Mouse (Mus musculus) layer of hippocampus, adult 9-11 months (tissue): ENCODE results near the gene Wwtr1.

Experiments
- DNase-seq: peaks from one replicate; pipeline ENCODE4 v3.0.0; 2022

The Wwtr1 gene

DNA sequence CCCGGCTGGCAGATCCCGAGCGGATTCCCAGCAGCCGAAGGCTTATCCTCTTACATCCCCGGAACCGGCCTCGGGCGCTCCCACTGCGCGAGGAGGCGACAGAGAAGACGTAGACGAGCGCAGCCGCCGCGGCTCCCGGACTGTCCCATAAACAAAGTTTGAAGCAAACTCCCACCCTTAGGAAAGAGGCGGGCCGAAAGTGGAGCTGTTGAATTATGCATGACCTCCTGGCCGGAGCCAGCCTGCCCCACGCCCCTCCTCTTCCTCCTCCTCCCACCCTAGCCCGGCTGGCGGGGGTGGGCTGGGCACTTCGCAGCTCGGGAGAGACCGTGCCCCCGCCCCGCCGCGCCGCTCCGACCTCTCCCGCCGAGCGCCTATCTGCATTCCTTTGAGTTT is at the start of gene Wwtr1:
TSS of gene Wwtr1 (minus strand) at position 251 of the 396 bp plus-strand sequence.
- peak; percentile 44 for DNase-seq

DNA sequence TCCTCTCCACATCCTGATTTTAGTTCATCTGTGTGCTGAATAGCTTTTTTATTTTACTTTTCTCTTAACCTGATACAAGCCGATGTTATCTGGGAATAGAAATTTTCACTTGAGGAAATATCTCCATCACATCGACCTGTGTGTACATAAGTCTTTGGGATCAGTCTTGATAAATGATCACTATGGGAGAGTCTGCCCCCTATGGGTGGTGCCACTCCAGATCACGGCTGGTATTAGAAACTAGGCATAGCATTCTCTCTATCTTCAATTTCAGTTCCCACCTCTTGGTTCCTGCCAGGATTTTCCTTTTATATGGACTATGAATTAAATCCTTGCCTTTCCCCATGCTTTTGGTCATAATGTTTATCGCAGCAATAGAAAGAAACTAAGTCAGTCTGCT is 44.0 kb upstream of the Wwtr1 start:
- no peak for DNase-seq

DNA sequence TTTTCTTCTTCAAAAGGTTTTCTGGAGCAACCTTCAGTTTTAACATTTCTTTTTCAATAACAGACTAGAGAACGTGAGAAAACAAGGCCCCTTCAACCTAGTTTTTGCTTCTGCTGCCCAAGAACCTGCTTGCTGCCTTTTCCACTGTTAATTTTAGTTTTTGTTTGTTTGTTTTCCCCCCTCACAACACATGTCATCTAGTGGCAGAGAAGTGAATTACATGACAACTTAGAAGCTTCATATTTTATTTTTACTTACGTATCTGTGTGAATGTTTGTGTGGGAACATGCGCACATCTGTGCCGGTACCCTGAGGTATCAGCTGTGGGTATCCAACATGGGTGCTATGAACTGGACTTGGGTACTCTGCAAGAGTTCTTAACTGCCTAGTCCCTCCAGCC is 39.9 kb upstream of the Wwtr1 start:
- no peak for DNase-seq

DNA sequence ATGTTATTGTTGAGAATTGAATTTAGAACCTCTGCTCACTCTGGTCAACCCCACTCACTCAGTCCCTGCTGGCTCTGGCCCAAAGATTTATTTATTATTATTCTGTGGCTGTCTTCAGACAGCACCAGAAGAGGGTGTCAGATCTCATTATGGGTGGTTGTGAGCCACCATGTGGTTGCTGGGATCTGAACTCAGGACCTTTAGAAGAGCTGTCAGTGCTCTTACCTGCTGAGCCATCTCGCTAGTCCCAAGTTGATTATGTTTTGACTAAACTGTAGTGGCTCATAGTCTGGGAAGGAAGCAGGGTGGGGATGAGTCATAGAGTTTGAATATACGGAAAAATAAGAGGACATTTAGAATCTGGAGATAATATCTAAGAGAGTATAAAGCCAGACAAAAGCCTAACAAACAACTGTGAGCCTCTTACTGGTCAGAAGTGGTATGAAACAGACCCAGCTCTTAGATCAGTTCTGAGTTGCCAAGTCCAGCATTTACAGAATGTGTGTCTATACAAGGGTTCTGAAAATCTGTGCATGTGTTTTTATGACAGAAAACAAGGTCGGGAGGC is 36.8 kb upstream of the Wwtr1 start:
- no peak for DNase-seq

DNA sequence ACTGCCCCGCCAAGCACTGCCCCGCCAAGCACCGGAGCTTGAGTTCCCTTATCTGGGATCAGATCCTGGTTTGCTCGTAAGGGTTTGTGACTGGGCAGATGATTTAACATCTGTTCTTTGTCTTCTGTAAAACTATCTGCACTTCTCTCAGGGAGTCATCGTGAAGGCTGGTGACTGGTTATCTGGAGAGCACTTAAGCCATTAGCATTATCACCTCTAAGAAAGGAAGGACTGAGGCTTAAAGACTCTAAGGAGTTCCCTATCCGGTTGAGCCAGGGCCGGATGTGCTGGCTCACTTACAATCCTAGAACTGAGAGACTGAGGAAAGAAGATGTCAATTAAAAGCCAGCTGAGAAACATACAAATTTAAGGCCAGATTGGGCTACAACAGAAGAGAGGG is 36.1 kb upstream of the Wwtr1 start:
- DNase-seq = no peak

DNA sequence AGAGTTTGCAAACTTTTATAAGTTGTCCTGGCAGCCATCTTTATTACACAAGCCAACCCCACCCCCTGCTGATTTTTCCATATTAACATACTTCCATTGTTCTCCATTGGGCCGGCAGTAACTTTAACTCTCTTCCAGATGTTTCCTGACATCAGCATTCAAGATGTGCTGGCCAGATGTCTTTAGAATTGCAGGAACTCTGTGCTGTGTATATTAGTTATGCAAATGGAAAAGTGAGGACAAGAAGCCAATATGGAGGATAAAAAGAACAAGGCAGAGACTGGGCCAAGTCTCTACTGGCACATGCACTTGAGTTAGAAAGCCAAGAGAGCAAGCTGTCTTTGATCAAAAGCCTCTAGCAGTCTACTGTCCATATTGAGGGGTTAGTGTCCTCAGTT is 28.9 kb upstream of the Wwtr1 start:
- no peak for DNase-seq

DNA sequence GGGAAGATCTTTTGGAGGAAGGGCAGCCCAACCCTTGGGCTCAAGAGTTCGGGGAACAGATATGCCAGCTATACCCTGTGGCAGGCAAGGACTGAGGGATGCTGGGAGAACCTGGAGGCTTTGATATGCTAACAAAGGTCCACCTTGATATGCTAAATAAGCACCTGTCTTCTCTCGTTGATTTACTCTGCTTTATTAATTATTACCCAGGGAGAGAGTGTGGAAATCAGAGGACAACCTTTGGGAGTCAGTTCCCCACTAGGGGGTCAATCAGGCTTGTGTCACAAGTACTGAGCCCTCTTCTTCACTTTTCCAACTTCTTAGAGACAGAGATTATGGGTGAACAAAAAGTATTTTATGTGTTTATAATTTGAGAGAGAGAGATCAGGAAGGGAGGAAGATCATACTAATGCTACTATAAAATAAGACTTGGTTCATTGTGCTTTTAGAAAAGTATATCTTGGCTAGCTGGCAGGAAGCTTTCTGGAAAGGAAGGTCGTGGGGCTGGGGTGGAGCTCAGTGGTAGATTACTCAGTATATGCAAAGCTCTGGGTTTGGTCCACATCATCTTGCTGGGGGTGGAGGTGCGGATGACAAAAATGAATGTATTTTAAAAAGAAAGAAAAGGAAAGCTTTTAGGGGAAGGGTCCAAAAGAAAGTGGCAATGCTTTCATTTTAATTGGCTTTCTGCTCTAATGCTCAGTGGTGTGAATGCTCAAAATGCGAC is 28.3 kb upstream of the Wwtr1 start:
- DNase-seq = no peak

DNA sequence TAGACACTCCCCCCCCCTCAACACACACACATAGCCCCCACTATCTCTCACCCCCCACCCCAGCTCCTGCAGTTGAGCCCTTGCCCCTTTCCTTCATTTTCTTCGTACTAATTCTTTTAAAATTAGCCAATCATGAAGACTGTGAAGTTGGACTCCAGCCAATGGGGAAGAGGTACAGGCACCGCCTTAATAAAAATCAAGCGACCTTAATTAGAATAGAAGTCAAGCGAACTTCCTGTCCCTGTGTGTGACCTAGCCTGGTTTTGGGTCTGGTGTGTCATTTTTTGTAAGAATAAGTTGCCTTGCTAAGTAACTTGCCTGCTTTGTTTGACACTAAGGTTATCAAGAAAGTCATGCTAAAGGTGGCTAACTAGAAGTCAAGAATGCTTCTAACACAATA is 26.9 kb upstream of the Wwtr1 start:
- DNase-seq = no peak

DNA sequence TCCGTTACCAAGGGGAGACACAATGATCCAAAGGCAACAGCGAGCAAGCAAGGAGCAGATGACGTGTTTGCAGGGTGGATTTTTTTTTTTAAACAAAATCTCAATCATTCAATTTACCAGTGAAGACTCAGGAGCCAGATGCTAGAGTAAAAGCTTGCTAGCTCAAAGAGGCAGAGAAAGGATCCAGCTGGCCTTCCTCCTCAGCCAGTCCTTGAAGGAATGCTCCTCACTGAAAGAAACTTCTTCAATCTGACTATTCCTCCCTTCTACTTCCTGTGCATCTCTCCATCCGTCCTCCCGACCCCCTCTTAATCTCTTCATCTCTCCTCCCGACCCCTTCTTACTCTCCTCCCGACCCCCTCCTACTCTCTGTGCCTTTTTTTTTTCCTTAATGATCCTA is 20.9 kb upstream of the Wwtr1 start:
- no peak for DNase-seq

DNA sequence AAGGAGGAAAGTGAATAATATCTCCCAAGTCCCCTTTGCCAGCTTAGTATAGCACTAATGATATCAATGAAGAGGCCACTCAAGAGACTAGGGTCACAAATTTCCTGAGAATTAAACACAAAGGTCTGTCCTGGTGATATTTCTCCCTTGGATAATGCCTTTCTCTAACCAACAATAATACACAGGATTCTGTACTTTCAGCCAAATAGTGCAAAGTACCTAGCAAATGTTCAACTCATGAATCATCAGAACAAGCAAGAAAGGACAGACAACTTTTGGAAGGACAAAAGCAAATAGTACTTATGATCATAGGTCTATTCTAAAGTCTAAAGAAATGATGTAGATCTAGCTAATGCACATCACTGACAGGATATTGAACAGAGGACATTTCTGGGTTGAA is 19.8 kb upstream of the Wwtr1 start:
- no peak for DNase-seq

DNA sequence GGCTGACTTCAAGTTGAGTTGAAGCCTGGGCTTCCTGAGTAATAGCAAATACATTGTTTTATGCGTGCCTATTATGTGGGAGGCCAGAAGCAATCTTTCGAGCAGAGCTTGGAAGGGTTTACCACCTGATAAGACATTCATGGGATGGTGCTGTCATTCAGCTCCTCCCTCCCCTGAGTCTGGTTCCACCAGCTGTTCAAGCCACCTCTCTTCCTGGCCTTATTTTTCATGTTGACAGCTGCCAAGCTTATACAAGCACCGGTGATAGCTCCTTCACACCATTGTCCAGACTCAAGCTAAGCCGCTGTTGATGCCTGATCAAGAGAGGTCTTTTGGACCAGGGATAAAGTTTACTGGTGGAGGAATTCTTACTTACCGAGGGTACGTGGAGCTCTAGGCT is 10.3 kb upstream of the Wwtr1 start:
- DNase-seq = no peak

DNA sequence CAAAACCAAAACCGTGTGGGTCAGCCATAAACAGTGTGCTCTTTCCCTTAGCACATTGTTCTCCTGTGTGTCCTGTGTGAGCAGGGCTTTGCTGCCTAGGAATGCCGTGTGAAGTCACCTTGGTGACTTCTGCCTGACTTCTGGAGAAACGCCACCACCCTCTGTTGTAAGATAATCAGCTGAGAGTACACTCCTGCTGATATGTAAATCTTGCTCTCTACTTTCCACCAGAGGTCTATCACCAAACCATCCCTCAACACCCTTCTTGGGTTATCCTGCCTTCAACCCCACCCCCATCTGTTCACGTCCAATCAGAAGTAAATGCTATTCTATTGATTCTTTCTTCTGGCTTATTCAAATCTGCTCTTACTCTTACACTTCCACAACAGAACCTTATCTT is 7.8 kb upstream of the Wwtr1 start:
- no peak for DNase-seq

DNA sequence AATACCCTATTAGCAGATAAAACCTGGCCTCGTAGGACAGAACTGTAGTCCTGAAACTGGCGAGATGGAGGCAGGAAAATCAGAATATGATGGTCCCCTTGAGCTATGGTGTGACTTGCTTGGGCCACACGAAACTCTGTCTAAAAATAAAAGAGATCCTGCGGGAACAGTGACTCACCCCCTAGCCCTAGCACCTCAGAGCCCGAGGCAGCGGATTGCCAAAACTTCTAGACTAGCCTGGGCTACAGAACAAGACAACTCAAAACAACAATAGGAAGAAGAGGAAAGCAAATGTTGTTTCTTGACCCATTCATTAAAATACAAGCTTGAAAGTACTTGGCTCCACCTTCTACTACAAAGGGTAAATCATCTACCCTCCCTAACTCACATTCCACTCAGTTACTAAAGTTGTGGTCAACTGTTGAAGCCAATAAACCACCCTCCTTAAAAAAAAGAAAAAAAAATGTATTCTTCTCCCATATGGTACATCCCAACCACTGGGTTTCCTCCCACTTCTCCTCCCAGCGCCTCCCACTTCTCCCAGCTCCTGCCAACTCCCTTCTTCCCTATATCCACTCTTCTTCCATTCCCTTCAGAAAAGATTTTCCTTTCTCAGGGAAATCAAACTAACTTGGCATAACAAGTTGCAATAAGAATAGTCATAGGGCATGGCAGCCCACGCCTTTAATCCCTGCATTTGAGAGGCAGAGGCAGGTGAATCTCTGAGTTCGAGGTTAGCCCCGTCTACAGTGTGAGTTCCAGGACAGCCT is 4.9 kb upstream of the Wwtr1 start:
- no peak for DNase-seq

DNA sequence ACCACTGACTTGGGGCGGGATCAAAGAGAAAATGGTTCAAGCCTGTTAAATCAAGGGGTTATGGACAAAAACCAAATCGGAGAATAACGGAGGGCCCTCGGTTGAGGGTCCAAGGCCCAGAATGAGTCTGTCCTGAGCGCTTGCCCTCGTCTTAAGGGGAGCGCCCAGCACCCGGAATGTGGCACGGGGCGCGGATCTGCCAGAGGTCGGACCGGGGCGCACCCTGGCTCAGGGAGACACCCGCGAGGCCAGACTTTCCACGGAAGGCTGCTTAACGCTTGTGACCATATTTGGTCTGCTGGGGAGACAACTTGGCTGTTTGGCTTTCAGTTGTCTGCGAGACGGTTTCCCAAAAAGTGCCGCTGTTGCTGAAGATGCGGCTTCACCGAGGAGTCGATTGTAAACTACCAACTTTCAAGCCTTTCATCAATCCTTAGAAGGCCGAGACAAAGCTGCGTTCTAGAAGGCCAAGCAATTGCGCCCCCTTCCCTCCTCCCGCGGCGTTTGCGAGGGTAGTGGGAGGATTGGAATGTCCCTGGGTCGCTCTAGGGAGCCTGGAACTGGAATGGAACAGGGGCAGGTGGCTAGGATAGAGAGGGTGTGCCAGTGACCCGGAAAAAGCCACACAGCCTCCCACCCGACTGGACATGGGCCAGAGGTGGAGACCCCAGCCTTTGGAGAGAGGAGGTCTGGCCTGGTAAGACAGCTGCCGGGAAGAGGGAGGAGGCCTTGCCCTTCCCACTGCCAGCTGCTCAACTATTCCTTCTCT is 530 bp upstream of the Wwtr1 start:
- no peak for DNase-seq

DNA sequence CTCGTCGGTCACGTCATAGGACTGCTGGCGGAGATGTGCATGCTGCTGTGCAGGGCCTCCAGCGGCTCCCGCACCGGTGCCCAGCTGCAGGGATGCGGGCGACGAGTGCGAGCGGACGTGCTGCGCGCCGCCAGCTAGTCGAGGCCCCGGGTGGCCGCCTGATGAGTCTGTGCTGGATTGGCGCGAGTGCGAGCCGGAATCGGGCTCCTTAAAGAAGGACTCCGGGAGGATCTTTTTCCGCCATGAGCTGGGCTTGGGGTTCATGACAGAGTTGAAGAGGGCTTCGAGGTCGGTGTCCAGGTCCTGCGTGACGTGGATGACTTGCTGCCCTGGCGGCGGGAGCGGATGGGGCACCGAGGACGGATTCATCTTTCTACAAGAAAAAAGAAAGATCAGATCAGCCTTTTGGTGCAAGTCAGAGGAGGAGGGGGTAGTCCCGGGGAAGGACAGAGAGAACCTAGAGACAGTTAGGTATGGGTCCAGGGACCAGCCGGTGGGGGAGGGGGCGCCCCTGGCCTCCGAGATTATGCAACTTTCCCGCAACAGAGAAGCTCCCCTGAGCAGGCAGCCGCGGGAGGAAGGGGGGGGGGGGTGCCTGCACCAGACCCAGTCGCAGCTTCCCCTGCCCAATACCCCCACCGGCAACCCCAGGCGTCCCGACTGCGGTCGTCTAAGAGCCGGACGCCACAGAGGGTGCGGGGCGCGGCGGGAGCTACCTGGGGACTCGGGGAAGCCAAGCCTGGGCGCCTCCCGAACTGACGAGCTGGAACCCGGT is 638 bp downstream of the Wwtr1 start:
- no peak for DNase-seq

DNA sequence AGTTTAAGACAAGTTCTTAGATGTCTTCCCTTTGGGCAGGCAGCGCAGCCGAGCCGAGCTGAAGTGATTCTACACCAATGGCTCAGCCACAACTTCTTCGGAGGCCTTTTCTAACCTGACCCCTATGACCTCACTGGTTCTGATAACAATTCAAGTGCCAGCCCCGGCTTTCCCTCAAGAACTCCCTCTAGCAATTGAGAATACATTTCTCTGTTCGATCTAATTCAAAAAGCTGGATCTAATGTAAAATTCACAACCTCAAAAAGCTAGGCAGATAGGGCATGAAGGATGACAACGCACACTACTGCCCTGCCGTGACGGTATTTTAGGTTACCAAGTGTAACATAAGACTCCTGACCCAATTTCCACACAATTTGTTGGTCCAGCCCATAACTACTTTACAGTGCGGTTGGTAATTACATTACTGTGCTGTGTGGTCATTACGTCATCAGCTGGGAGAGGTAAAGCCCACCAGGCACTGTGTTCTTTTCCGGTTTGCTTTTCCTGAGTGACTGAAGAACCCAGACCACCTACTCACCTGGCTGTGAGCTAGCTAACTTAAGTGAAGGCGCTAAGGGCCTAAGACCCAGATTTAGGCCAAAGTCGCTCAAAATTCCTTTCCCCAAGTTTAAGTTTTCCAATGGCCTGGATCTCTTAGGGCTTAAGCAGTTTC is 1.7 kb downstream of the Wwtr1 start:
- no peak for DNase-seq

DNA sequence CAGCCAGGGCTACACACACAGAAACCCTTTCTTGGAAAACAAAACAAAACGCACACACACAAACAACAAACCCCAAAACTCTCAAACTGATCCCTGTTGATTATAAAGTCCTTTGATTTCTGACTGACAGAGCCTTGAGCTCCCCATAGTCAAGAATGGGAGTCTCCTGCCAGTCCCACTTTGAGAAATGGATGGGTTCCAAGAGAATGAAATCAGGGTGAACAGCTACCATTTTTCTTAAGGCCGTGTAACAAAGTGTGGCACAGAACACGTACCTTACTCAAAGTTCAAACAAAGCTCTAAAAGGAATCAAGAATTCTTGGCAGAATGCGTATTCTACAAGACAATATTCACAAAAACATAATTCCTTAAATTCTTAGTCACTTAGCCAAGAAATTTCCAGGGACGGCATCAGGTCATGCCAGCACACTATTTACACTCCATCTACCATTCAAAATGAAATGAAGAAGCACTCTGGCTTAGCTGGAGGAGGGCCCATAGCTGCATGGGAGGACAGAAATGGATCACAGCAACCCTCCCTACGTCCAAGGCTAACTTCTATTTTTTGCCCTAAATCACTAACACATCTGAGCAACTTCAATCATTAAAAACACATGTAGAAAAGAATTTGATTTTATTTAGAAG is 3.3 kb downstream of the Wwtr1 start:
- DNase-seq = no peak

DNA sequence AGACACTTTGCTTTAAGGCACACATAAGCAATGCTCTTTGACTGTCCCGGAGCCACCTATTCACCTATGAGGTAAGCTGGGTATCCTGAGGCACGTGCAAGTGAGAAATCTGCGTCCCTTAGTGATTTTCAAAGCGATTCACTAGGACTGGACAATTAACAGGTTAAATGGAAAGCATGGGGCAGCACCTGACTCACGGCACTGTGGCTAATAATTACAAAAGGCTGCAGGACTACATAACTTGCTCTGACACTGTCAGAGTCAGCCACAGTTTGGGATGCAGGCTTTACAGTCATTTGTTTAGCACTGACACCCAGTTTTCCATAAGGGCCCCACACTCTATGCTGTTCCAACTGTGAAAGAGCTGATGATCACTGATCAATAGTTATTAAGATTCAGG is 9.1 kb downstream of the Wwtr1 start:
- no peak for DNase-seq

DNA sequence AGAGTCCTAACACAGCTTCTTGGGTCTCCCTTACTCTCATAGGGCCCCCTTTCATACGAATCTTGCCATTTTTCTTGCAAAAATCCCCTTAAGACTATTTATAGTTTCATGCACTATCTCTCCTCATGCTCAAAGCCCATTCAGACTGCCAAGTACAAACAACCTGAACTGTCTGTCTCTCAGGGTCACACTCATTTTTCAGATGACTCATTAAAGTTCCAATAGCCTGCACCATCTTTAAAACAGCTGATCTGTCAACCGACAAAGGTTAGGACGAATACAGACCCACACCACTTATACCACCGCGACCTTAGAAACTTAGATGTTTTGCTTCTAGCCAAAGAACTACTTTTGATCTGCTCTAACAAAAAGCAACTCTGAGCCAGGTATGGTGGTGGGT is 12.1 kb downstream of the Wwtr1 start:
- no peak for DNase-seq

DNA sequence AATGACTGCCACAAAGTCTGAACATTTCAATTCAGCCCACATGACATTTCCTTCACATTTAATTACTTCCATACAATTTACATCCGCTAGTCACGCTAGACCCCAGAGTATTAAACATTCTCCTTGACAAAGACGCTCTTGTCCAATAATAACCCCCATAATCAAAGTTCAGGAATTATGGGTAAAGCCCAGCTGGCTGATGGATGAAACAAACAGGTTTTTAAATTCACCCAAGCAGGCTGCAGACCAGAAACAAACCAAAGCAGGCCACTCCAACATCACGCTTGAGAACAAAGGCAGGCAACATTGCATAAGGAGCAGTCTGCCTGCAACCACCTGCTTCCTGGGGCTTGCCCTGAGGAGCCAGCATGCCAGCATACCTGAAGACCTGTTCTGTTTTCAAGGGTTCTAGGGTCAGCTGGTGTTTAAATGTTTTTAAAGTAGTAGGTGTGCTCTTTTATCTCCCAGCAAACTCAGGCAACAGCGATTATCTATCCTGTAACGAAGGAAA is 12.7 kb downstream of the Wwtr1 start:
- DNase-seq = no peak

DNA sequence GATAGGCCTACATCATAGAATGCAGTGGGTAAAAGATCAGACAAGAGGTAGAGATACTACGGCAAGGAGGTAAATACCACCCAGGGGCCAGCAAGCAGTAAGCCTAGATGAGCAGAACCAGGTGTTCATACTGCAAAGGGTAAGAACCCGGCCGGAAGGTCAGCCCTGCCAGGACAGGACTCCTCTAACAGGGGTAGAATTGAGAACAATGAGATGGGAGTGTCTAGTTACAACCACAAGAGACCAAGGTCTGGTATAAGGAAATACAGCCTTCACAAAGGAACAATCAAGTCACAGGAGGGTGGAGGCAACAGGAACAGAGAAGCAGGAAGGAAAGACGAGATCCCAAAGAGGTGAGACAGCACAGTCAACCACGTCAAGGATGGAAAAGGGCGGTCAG is 16.9 kb downstream of the Wwtr1 start:
- DNase-seq = no peak
